Mouse (Mus musculus): Measurements from ENCODE around the gene Slc15a1. TPM values are rescaled to one million over a fixed set of nuclear protein-coding genes. Genes with fewer than 3 reads are reported as not detected.

Slc15a1 gene
- 0.91 TPM for polyA plus RNA-seq (2014; fragmentation: Illumina TruSeq; extraction: RNeasy Lipid Tissue Mini Kit (QIAGEN cat#74804); ENCODE audit: insufficient read depth, low read depth, low replicate concordance)

DNA sequence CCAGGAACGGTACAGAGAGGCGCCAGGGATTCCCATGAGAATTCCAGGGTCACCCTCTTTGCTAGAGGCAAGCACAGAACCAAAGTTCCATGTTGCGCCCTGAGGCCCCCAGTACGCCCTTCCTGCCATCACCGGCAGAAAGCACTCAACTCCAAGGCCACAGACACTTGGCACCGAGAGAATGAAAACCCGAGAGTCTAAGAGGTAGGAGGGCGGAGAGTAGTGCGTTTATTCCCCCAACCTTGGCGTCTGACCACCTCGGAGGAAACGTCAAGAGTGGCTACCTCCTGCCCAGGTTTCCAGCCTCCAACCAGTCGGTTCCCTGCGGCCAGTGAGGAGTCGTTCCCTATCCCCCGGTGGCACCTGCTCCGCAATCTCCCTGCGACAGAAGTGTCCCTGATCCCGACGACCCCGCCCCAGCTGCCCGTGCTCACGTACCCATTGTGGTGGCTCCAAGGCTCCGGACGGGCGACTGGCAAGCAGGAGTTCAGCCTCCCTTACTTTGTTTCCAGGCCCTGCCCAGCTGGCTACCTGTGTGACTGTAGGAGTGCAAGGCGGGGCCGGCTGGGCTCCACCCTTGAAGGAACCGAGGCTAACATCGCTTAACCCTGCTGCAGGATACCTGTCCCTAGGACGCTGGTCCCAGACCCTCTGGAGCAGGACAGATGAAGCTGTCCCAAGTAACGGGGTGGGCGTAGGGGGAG, at the start of gene Slc15a1:
Slc15a1 (minus strand) TSS at position 472 of the 704 bp plus-strand sequence.

Other genes starting within 250 kb of the Slc15a1 start
- gene Stk24, start 125.2 kb downstream of the Slc15a1 start, polyA plus RNA-seq (2014; fragmentation: Illumina TruSeq; extraction: RNeasy Lipid Tissue Mini Kit (QIAGEN cat#74804); ENCODE audit: insufficient read depth, low read depth, low replicate concordance): 27.6 TPM